Mouse (Mus musculus): ENCODE measurements at regions not wholly inside any gene's neighbourhood (a gene's known extent, or its start where the extent isn't known, plus 50 kb on each side); places are given as distances from the start of the nearest gene placed in this dataset.

- Histone ChIP-seq H3K27me3 (ENCODE audit: control insufficient read depth, insufficient read depth, low read length) (no peaks in the 10 kb centered on the region), H3K36me3 (ENCODE audit: control insufficient read depth, insufficient read depth, low read length) (no peaks in the 10 kb centered on the region), H3K27ac (ENCODE audit: insufficient read depth, low read depth, low read length) (no peak overlapping the region), H3K4me1 (ENCODE audit: control insufficient read depth, insufficient read depth, insufficient read length, low read length) (no peaks in the 10 kb centered on the region), H3K4me3 (ENCODE audit: low read depth, low read length) (no peak overlapping the region)
- 74% methylated on average over 5 of the region's 5 CpGs for WGBS
- no peak for TF ChIP-seq POLR2A (IDR thresholded peaks at IDR 0.05; ENCODE audit: low read depth, low read length)
- TF ChIP-seq CTCF (IDR thresholded peaks at IDR 0.05; ENCODE audit: extremely low read depth, insufficient read length, insufficient replicate concordance, low read depth, low read length) = no peak
Measured at GRCm38 (mm10) chr15:59739197-59739596, 277.2 kb downstream of the 4933412E24Rik start.

DNA sequence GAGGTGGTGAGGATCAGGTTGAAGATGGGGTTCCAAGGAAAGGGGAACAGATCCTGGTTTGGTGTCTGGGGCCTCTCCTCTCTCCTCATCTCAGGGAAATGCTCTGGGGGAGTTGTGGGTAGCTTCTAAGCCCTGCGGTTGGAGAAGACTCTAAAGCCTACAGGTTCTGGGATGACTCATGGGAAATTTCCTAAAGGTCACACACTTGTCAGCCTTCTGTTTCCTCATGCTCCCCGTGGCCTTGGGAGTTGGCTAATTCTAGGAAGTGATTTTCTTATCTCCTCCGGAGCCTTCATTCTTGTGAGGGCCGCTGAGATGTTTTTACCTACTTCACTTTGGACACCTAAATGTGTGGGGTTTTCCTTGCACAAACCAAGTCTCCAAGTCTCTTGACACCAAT, 279.2 kb downstream of the 4933412E24Rik start:
- WGBS = 51% methylated on average over 4 of the region's 4 CpGs
- TF ChIP-seq CTCF (IDR thresholded peaks at IDR 0.05; ENCODE audit: extremely low read depth, insufficient read length, insufficient replicate concordance, low read depth, low read length) (no peak), POLR2A (IDR thresholded peaks at IDR 0.05; ENCODE audit: low read depth, low read length) (no peak)

DNA sequence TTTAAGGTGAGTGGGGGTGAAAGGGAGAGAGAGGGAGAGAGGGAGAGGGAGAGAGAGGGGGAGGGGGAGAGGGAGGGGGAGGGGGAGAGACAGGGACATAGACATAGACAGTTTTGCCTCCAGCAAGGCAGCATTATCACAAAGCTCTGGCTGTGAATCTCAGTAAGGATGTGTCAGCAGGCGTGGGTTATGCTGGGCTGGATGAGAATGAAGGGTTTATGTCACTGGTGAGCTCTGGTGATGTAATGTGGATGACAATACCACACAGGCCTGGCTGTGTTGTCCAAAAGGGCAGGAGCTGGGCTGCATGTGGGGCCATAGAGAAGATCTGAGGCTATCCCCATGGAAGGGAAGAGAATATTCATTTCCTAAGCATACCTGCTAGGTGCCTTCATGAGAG, 282.0 kb downstream of the 4933412E24Rik start:
- WGBS = 84% methylated on average over 1 of the region's 1 CpGs
- Histone ChIP-seq H3K27ac (ENCODE audit: insufficient read depth, low read depth, low read length) (no peak overlapping the region), H3K4me3 (ENCODE audit: low read depth, low read length) (no peak overlapping the region), H3K27me3 (ENCODE audit: control insufficient read depth, insufficient read depth, low read length) (no peaks in the 10 kb centered on the region), H3K4me1 (ENCODE audit: control insufficient read depth, insufficient read depth, insufficient read length, low read length) (no peaks in the 10 kb centered on the region; the same call in 1 of the 2 replicates), H3K36me3 (ENCODE audit: control insufficient read depth, insufficient read depth, low read length) (no peaks in the 10 kb centered on the region)
- TF ChIP-seq CTCF (IDR thresholded peaks at IDR 0.05; ENCODE audit: extremely low read depth, insufficient read length, insufficient replicate concordance, low read depth, low read length) (no peak), POLR2A (IDR thresholded peaks at IDR 0.05; ENCODE audit: low read depth, low read length) (no peak)

More for the DNA sequence above, 279.2 kb downstream of the 4933412E24Rik start:
- Histone ChIP-seq H3K27me3 (ENCODE audit: control insufficient read depth, insufficient read depth, low read length) (no peaks in the 10 kb centered on the region), H3K4me1 (ENCODE audit: control insufficient read depth, insufficient read depth, insufficient read length, low read length) (no peaks in the 10 kb centered on the region), H3K36me3 (ENCODE audit: control insufficient read depth, insufficient read depth, low read length) (no peaks in the 10 kb centered on the region), H3K4me3 (ENCODE audit: low read depth, low read length) (no peak overlapping the region), H3K27ac (ENCODE audit: insufficient read depth, low read depth, low read length) (no peak overlapping the region)

DNA sequence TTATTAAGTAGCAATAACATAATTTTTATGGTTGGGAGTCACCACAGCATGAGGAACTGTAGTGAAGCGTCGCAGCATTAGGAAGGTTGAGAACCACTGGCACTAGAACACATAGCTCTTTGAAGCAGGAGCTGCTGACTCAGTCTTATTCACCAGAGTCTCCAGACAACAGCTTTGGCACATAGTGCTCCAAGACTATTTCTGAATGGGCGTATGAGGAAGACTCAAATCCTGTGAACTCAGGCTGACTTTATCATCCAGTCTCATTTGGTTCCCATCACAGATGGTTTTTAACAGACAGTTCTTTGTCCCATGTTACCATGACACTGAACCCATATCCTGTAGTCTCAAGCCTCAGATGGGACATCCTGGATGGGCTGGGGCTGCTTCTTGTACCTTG, 282.5 kb downstream of the 4933412E24Rik start:
- H3K27me3 ChIP-seq (ENCODE audit: control insufficient read depth, insufficient read depth, low read length) = no peaks in the 10 kb centered on the region
- WGBS = 91% methylated on average over 3 of the region's 3 CpGs
- no peaks in the 10 kb centered on the region for H3K36me3 ChIP-seq (ENCODE audit: control insufficient read depth, insufficient read depth, low read length)
- H3K27ac ChIP-seq (ENCODE audit: insufficient read depth, low read depth, low read length) = no peak overlapping the region
- TF ChIP-seq POLR2A (IDR thresholded peaks at IDR 0.05; ENCODE audit: low read depth, low read length) (no peak), CTCF (IDR thresholded peaks at IDR 0.05; ENCODE audit: extremely low read depth, insufficient read length, insufficient replicate concordance, low read depth, low read length) (no peak)
- H3K4me3 ChIP-seq (ENCODE audit: low read depth, low read length) = no peak overlapping the region
- H3K4me1 ChIP-seq (ENCODE audit: control insufficient read depth, insufficient read depth, insufficient read length, low read length) = no peaks in the 10 kb centered on the region; the same call in 1 of the 2 replicates

DNA sequence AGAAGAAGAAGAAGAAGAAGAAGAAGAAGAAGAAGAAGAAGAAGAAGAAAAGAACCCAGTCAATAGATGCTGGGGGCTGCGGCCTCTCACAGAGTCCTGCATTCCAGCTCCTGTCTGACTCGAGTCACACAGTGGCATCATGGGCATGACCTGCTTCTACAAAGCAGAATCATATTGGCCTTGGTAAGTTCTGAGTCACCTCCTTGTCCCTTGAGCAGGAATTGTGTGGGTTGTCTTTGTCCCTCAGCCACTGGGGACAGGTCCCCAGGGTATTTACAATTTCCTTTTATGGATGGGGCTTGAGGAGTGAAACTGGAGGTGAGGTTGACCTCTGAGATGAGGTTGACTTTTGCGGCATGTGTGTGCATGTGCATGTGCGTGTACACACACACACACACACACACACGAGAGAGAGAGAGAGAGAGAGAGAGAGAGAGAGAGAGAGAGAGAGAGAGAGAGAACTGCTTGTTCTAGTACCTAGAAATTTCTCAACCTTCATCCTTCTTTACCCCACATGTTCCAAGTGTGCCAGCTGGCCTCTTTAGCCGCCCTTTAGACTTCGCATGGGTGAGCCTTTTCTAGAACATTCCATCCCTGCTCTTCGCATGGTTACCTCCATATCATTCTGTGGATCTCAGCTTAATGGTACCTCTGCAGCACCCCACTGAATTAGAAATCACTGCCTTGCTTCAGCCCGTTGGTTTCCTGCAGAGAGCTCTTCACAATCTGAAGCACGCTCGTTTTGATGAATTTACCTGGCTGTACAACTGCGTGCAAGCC, 283.2 kb downstream of the 4933412E24Rik start:
- H3K36me3 ChIP-seq (ENCODE audit: control insufficient read depth, insufficient read depth, low read length) = no peaks in the 10 kb centered on the region
- no peak overlapping the region for H3K27ac ChIP-seq (ENCODE audit: insufficient read depth, low read depth, low read length)
- WGBS = 76% methylated on average over 12 of the region's 12 CpGs
- no peaks in the 10 kb centered on the region for H3K27me3 ChIP-seq (ENCODE audit: control insufficient read depth, insufficient read depth, low read length)
- H3K4me3 ChIP-seq (ENCODE audit: low read depth, low read length) = no peak overlapping the region
- H3K4me1 ChIP-seq (ENCODE audit: control insufficient read depth, insufficient read depth, insufficient read length, low read length) = no peaks in the 10 kb centered on the region; the same call in 1 of the 2 replicates
- TF ChIP-seq POLR2A (IDR thresholded peaks at IDR 0.05; ENCODE audit: low read depth, low read length) (no peak), CTCF (IDR thresholded peaks at IDR 0.05; ENCODE audit: extremely low read depth, insufficient read length, insufficient replicate concordance, low read depth, low read length) (no peak)

DNA sequence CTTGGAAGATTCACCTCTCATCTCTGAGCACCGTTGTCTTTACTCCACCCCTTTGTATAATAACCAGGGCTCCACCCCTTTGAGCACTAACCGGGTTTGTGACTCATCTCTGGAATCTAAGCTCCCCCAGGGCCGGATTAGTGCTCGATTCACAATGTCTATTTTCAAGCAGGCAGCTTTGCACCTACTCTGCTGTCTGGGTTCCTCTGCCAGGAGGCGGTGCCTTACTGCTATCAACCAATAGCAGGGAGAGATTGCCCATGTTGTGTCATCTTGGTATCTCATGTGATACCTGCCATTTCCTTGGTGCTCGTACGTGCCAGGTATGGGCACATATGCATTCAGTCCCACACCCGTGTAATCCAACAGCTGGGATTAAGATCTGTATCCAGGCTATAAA, 285.3 kb downstream of the 4933412E24Rik start:
- Histone ChIP-seq H3K36me3 (ENCODE audit: control insufficient read depth, insufficient read depth, low read length) (no peaks in the 10 kb centered on the region), H3K27ac (ENCODE audit: insufficient read depth, low read depth, low read length) (no peak overlapping the region), H3K4me1 (ENCODE audit: control insufficient read depth, insufficient read depth, insufficient read length, low read length) (peaks cover 5% of the 10 kb centered on the region; the same call in 1 of the 2 replicates), H3K27me3 (ENCODE audit: control insufficient read depth, insufficient read depth, low read length) (no peaks in the 10 kb centered on the region), H3K4me3 (ENCODE audit: low read depth, low read length) (no peak overlapping the region)
- 54% methylated on average over 8 of the region's 8 CpGs for WGBS
- TF ChIP-seq POLR2A (IDR thresholded peaks at IDR 0.05; ENCODE audit: low read depth, low read length) = no peak
- TF ChIP-seq CTCF (IDR thresholded peaks at IDR 0.05; ENCODE audit: extremely low read depth, insufficient read length, insufficient replicate concordance, low read depth, low read length) = no peak

- peak overlapping the region; percentile 8 for H3K27ac ChIP-seq (ENCODE audit: insufficient read depth, low read depth, low read length)
Measured at GRCm38 (mm10) chr15:59728817-59729560, 287.4 kb downstream of the 4933412E24Rik start.

More at GRCm38 (mm10) chr15:59728817-59729560, 287.4 kb downstream of the 4933412E24Rik start:
- Histone ChIP-seq H3K27me3 (ENCODE audit: control insufficient read depth, insufficient read depth, low read length) (no peaks in the 10 kb centered on the region), H3K4me3 (ENCODE audit: low read depth, low read length) (no peak overlapping the region), H3K36me3 (ENCODE audit: control insufficient read depth, insufficient read depth, low read length) (no peaks in the 10 kb centered on the region), H3K4me1 (ENCODE audit: control insufficient read depth, insufficient read depth, insufficient read length, low read length) (peaks cover 6% of the 10 kb centered on the region; the same call in 1 of the 2 replicates)
- WGBS = 76% methylated on average over 11 of the region's 11 CpGs
- no peak for TF ChIP-seq POLR2A (IDR thresholded peaks at IDR 0.05; ENCODE audit: low read depth, low read length)
- TF ChIP-seq CTCF (IDR thresholded peaks at IDR 0.05; ENCODE audit: extremely low read depth, insufficient read length, insufficient replicate concordance, low read depth, low read length) = no peak

All from small intestine, adult 2 months (tissue).